In the genomic region with DNA sequence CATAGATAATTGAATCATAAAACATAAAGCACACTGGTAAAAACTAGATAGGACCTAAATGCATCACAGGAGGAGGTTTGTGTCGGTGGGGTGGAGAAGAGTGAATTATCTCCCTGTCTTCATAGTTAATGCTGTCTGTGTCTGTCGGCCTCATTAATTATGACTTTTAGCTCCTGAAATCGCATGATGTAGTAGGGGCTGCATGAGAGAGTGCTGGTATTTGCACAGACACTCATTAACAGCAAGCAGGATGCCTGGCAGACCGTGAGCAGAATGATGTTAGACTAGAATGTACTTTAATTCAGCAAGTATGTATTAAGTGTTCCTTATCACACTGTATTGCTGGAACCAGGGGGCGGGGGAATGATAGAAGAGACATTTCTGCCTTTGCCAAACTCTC, we compare ENCODE assay signal across 21 mouse cellular contexts.
DNase-seq lines count a peak whose midpoint lies in the region; ATAC-seq and TF ChIP-seq lines count a peak whose summit lies in the region.
"Had no signal": no experiment of that assay in that cellular context is flagged by ENCODE, and none has a peak within 500 bp of the region (broad histone marks: within the 10 kb centered on the region; RNA-seq: fewer than 3 reads in every experiment).

No protein-coding gene starts in this region.

- no peaks in the 10 kb centered on the region for H3K36me3 ChIP-seq in hindbrain, embryonic 14.5 days (replicated peaks; ENCODE audit: control insufficient read depth, insufficient read depth)
- no peaks in the 10 kb centered on the region for H3K36me3 ChIP-seq in hindbrain, postnatal 0 days (ENCODE audit: insufficient read depth, low read length)
- no peaks in the 10 kb centered on the region for H3K36me3 ChIP-seq in midbrain, embryonic 14.5 days (ENCODE audit: control insufficient read depth, insufficient read depth, low read length)
- H3K36me3 ChIP-seq in midbrain, embryonic 13.5 days = no peaks in the 10 kb centered on the region
- no peaks in the 10 kb centered on the region for H3K36me3 ChIP-seq in midbrain, embryonic 16.5 days (ENCODE audit: control insufficient read depth, insufficient read depth, low read length)
- no peaks in the 10 kb centered on the region for H3K36me3 ChIP-seq in neural tube, embryonic 14.5 days (ENCODE audit: control insufficient read depth, insufficient read depth, low read length)
- H3K36me3 ChIP-seq: embryonic facial prominence, embryonic 15.5 days; forebrain, embryonic 10.5 days; forebrain, embryonic 15.5 days; heart, embryonic 12.5 days had no signal

- no peak overlapping the region for H3K4me3 ChIP-seq in hindbrain, embryonic 14.5 days (replicated peaks; ENCODE audit: low read length)
- no peak overlapping the region for H3K4me3 ChIP-seq in hindbrain, postnatal 0 days (ENCODE audit: low read length)
- H3K4me3 ChIP-seq in midbrain, embryonic 14.5 days (replicated peaks; ENCODE audit: low read depth, low read length) = no peak overlapping the region
- H3K4me3 ChIP-seq in midbrain, embryonic 13.5 days (replicated peaks) = no peak overlapping the region
- no peak overlapping the region for H3K4me3 ChIP-seq in midbrain, embryonic 16.5 days (ENCODE audit: low read depth, low read length)
- H3K4me3 ChIP-seq in neural tube, embryonic 14.5 days (ENCODE audit: low read depth, low read length) = no peak overlapping the region
- H3K4me3 ChIP-seq: embryonic facial prominence, embryonic 15.5 days; erythroblast, embryonic 14.5 days; forebrain, embryonic 10.5 days; forebrain, embryonic 15.5 days; heart, embryonic 12.5 days had no signal

- no peak overlapping the region for H3K4me2 ChIP-seq in hindbrain, embryonic 14.5 days (replicated peaks)
- no peak overlapping the region for H3K4me2 ChIP-seq in hindbrain, postnatal 0 days (ENCODE audit: low read depth, low read length)
- H3K4me2 ChIP-seq in midbrain, embryonic 14.5 days (ENCODE audit: low read length) = no peak overlapping the region
- no peak overlapping the region for H3K4me2 ChIP-seq in midbrain, embryonic 13.5 days (replicated peaks)
- no peak overlapping the region for H3K4me2 ChIP-seq in midbrain, embryonic 16.5 days (ENCODE audit: low read length)
- no peak overlapping the region for H3K4me2 ChIP-seq in neural tube, embryonic 14.5 days (ENCODE audit: low read depth, low read length)
- H3K4me2 ChIP-seq: embryonic facial prominence, embryonic 15.5 days; forebrain, embryonic 15.5 days; heart, embryonic 12.5 days had no signal

- ATAC-seq in hindbrain, embryonic 14.5 days (ENCODE audit: low FRiP score) = no peak; the same call in 1 of the 2 replicates
- no peak for ATAC-seq in hindbrain, postnatal 0 days
- no peak for ATAC-seq in midbrain, embryonic 14.5 days (ENCODE audit: low FRiP score, low TSS enrichment)
- no peak; the same call in 1 of the 2 replicates for ATAC-seq in midbrain, embryonic 13.5 days
- ATAC-seq in midbrain, embryonic 16.5 days = peak; percentile 54; the same call in 1 of the 2 replicates
- peak; percentile 93 for ATAC-seq in neural tube, embryonic 14.5 days (ENCODE audit: low read depth)
- ATAC-seq: forebrain, embryonic 15.5 days; intestine, embryonic 16.5 days had no signal

- no peak for DNase-seq in hindbrain, embryonic 14.5 days (ENCODE audit: low spot score)
- DNase-seq in hindbrain, postnatal 0 days (ENCODE audit: low spot score) = no peak
- peak; percentile 23 for DNase-seq in midbrain, embryonic 14.5 days
- DNase-seq in urinary bladder, postnatal 25 days (ENCODE audit: low spot score) = no peak
- DNase-seq: adrenal gland, adult 8-10 months; adrenal gland, postnatal 36 days; cerebellum, adult 11 months; cerebellum, adult 8-10 months; cerebellum, postnatal 14 days; embryo, embryonic 11 days; gastrocnemius, postnatal 10 days; heart, postnatal 36 days had no signal

- whole genome bisulfite sequencing in hindbrain, embryonic 14.5 days = 62% methylated on average over 5 of the region's 5 CpGs
- 61% methylated on average over 5 of the region's 5 CpGs for WGBS in hindbrain, postnatal 0 days
- WGBS in midbrain, embryonic 14.5 days = 79% methylated on average over 5 of the region's 5 CpGs
- WGBS in midbrain, embryonic 13.5 days = 73% methylated on average over 5 of the region's 5 CpGs
- WGBS in midbrain, embryonic 16.5 days = 72% methylated on average over 5 of the region's 5 CpGs
- WGBS in neural tube, embryonic 14.5 days = 45% methylated on average over 5 of the region's 5 CpGs

- no peak overlapping the region for H3K9ac ChIP-seq in hindbrain, embryonic 14.5 days
- H3K9ac ChIP-seq in hindbrain, postnatal 0 days (replicated peaks; ENCODE audit: low read length) = no peak overlapping the region
- no peak overlapping the region for H3K9ac ChIP-seq in midbrain, embryonic 14.5 days (replicated peaks; ENCODE audit: low read length)
- no peak overlapping the region for H3K9ac ChIP-seq in midbrain, embryonic 13.5 days (replicated peaks)
- H3K9ac ChIP-seq in midbrain, embryonic 16.5 days (ENCODE audit: low read depth, low read length) = no peak overlapping the region
- H3K9ac ChIP-seq in neural tube, embryonic 14.5 days (replicated peaks; ENCODE audit: low read depth, low read length) = no peak overlapping the region
- H3K9ac ChIP-seq: embryonic facial prominence, embryonic 15.5 days; forebrain, embryonic 15.5 days; heart, embryonic 12.5 days had no signal

- H3K27ac ChIP-seq in hindbrain, embryonic 14.5 days = 0 out of 2 replicates have a peak overlapping the region, but pooled peaks have one; percentile 11
- no peak overlapping the region for H3K27ac ChIP-seq in hindbrain, postnatal 0 days
- no peak overlapping the region for H3K27ac ChIP-seq in midbrain, embryonic 14.5 days (replicated peaks; ENCODE audit: low read depth, low read length)
- H3K27ac ChIP-seq in midbrain, embryonic 13.5 days = no peak overlapping the region
- no peak overlapping the region for H3K27ac ChIP-seq in midbrain, embryonic 16.5 days (ENCODE audit: low read length)
- peak overlapping the region; percentile 28; the same call in 1 of the 2 replicates for H3K27ac ChIP-seq in neural tube, embryonic 14.5 days (ENCODE audit: low read depth, low read length)
- H3K27ac ChIP-seq: embryonic facial prominence, embryonic 15.5 days; forebrain, embryonic 10.5 days; forebrain, embryonic 15.5 days had no signal

- no peak for TF ChIP-seq CTCF in hindbrain, postnatal 0 days (IDR thresholded peaks at IDR 0.05; ENCODE audit: low read depth)

- H3K27me3 ChIP-seq in hindbrain, embryonic 14.5 days (ENCODE audit: control insufficient read depth, insufficient read depth, low read length) = no peaks in the 10 kb centered on the region
- H3K27me3 ChIP-seq in hindbrain, postnatal 0 days (ENCODE audit: insufficient read depth, low read length) = no peaks in the 10 kb centered on the region
- no peaks in the 10 kb centered on the region for H3K27me3 ChIP-seq in midbrain, embryonic 14.5 days (ENCODE audit: control insufficient read depth, insufficient read depth, low read length)
- H3K27me3 ChIP-seq in midbrain, embryonic 13.5 days = no peaks in the 10 kb centered on the region
- H3K27me3 ChIP-seq in midbrain, embryonic 16.5 days (ENCODE audit: control insufficient read depth, insufficient read depth, low read depth, low read length) = no peaks in the 10 kb centered on the region
- no peaks in the 10 kb centered on the region for H3K27me3 ChIP-seq in neural tube, embryonic 14.5 days (ENCODE audit: control insufficient read depth, insufficient read depth, low read length)
- H3K27me3 ChIP-seq: embryonic facial prominence, embryonic 15.5 days; forebrain, embryonic 15.5 days; heart, embryonic 12.5 days had no signal

- 0 out of 2 replicates have a peak, but pooled peaks cover 3% of the 10 kb centered on the region for H3K4me1 ChIP-seq in hindbrain, embryonic 14.5 days (replicated peaks; ENCODE audit: control insufficient read depth, insufficient read depth, low read length)
- H3K4me1 ChIP-seq in hindbrain, postnatal 0 days (ENCODE audit: insufficient read depth, low read length) = no peaks in the 10 kb centered on the region
- H3K4me1 ChIP-seq in midbrain, embryonic 14.5 days (ENCODE audit: control insufficient read depth, insufficient read depth, low read length) = no peaks in the 10 kb centered on the region
- no peaks in the 10 kb centered on the region for H3K4me1 ChIP-seq in midbrain, embryonic 13.5 days (replicated peaks)
- no peaks in the 10 kb centered on the region for H3K4me1 ChIP-seq in midbrain, embryonic 16.5 days (ENCODE audit: control insufficient read depth, insufficient read depth, low read length)
- H3K4me1 ChIP-seq in neural tube, embryonic 14.5 days (ENCODE audit: control insufficient read depth, insufficient read depth, low read length) = peaks cover 5% of the 10 kb centered on the region; the same call in 1 of the 2 replicates
- H3K4me1 ChIP-seq: embryonic facial prominence, embryonic 15.5 days; forebrain, embryonic 10.5 days; forebrain, embryonic 15.5 days; heart, embryonic 12.5 days had no signal

- no peaks in the 10 kb centered on the region for H3K9me3 ChIP-seq in hindbrain, embryonic 14.5 days (ENCODE audit: control insufficient read depth, low read length)
- H3K9me3 ChIP-seq in hindbrain, postnatal 0 days (ENCODE audit: low read length) = no peaks in the 10 kb centered on the region
- no peaks in the 10 kb centered on the region for H3K9me3 ChIP-seq in midbrain, embryonic 14.5 days (ENCODE audit: control insufficient read depth, low read length)
- no peaks in the 10 kb centered on the region for H3K9me3 ChIP-seq in midbrain, embryonic 13.5 days
- no peaks in the 10 kb centered on the region for H3K9me3 ChIP-seq in midbrain, embryonic 16.5 days (replicated peaks; ENCODE audit: control insufficient read depth, low read length, poor library complexity, severe bottlenecking)
- H3K9me3 ChIP-seq in neural tube, embryonic 14.5 days (ENCODE audit: control insufficient read depth, low read length) = no peaks in the 10 kb centered on the region
- H3K9me3 ChIP-seq: embryonic facial prominence, embryonic 15.5 days; forebrain, embryonic 10.5 days; forebrain, embryonic 15.5 days; heart, embryonic 12.5 days had no signal

Comparison
In these comparisons a context has a peak if more than half of its experiments do, and no peak if none do; other contexts are left out.
1. ATAC-seq: peak in midbrain, embryonic 16.5 days (single experiment) and neural tube, embryonic 14.5 days (single experiment); none in hindbrain, embryonic 14.5 days (single experiment), hindbrain, postnatal 0 days (single experiment), midbrain, embryonic 14.5 days (single experiment) and midbrain, embryonic 13.5 days (single experiment).
2. H3K27ac ChIP-seq: peak in hindbrain, embryonic 14.5 days (single experiment) and neural tube, embryonic 14.5 days (single experiment); none in hindbrain, postnatal 0 days (single experiment), midbrain, embryonic 14.5 days (single experiment), midbrain, embryonic 13.5 days (single experiment) and midbrain, embryonic 16.5 days (single experiment).